In the genomic region with DNA sequence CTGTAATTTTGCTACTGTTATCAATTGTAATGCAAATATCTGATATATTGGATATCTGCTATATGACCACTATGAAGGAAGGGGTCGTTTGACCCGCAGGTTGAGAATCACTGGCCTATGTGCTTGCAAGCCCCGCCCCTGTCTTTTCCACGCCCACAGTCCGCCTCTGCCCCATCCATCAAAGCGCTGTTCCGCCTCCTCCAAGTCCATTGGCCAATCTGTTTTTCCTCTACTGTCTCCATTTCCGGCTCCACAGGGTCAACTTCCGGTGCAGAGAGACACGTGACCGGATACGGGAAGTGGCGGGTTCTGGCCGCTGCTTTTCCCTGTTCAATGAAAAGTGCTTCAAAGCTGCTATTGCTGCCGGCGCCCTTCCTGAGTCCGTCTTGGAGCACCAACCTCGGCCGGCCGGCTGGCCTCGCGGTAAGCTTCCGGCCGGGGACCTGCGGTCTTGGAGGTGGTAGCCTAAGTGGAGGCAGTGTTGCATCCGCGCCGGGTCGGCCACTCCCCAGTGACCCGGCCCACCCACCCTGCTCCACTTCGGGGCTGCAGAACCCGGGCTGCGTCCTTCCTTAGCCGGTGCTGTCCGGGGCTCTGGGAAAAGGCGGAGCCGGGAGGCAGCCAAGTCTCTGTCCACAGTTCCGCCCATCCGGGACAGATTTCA, we compare ENCODE assay signal across 8 mouse cellular contexts. TPM values are rescaled to one million over a fixed set of nuclear protein-coding genes. Genes with fewer than 3 reads are reported as not detected.
A peak's percentile ranks its signal among the peaks of the same experiment; 100 is the strongest.
DNase-seq lines count a peak whose midpoint lies in the region; ATAC-seq and TF ChIP-seq lines count a peak whose summit lies in the region.

Exoc1 (plus strand) TSS at position 272 of the 664 bp plus-strand sequence.

- H3K4me2 ChIP-seq in hindbrain, postnatal 0 days (ENCODE audit: low read depth, low read length), result peak within 1 kb of the TSS; percentile 94

- under 1% methylated on average over 39 of the region's 39 CpGs for WGBS in hindbrain, postnatal 0 days

- peak within 1 kb of the TSS; percentile 81 for H3K9ac ChIP-seq in hindbrain, postnatal 0 days (replicated peaks; ENCODE audit: low read length)

- peak within 1 kb of the TSS; percentile 86 for H3K4me3 ChIP-seq in gastrocnemius, adult 2 months
- H3K4me3 ChIP-seq in hindbrain, postnatal 0 days (ENCODE audit: low read length), result peak within 1 kb of the TSS; percentile 98
- peak within 1 kb of the TSS; percentile 92 for H3K4me3 ChIP-seq in left cerebral cortex, adult 2 months

- H3K27me3 ChIP-seq in hindbrain, postnatal 0 days (ENCODE audit: insufficient read depth, low read length), result no peaks in the 10 kb centered on the region

- TF ChIP-seq CTCF in gastrocnemius, adult 2 months (IDR thresholded peaks at IDR 0.05), result no peak
- TF ChIP-seq CTCF in hindbrain, postnatal 0 days (IDR thresholded peaks at IDR 0.05; ENCODE audit: low read depth), result no peak
- no peak for TF ChIP-seq CTCF in left cerebral cortex, adult 2 months (IDR thresholded peaks at IDR 0.05)

- ATAC-seq in common myeloid progenitor, adult 5-6 weeks (replicated peaks; ENCODE audit: low read depth, poor library complexity, severe bottlenecking), result peak; percentile 97
- peak; percentile 100 for ATAC-seq in hindbrain, postnatal 0 days
- peak; percentile 87 for ATAC-seq in megakaryocyte, adult 5-6 weeks (ENCODE audit: poor library complexity, severe bottlenecking)

- H3K9me3 ChIP-seq in hindbrain, postnatal 0 days (ENCODE audit: low read length), result no peaks in the 10 kb centered on the region

- peaks cover 7% of the 10 kb centered on the region for H3K4me1 ChIP-seq in hindbrain, postnatal 0 days (ENCODE audit: insufficient read depth, low read length)

- intact Hi-C loops in gastrocnemius, adult 2 months (cut with DNase I), result no loop called here
- intact Hi-C loops in left cerebral cortex, adult 2 months (cut with DNase I), result loop anchor here (2.0 to 5.0 kb wide), 2 partner anchors 60 to 227 kb away; partner anchors contain the start of genes Cep135 and Clock

- peak; percentile 98 for DNase-seq in ZHBTc4 (ENCODE audit: low read depth, low spot score)
- DNase-seq in gastrocnemius, adult 2 months, result peak; percentile 95
- peak; percentile 97 for DNase-seq in hindbrain, postnatal 0 days (ENCODE audit: low spot score)
- peak; percentile 89 to 93 for DNase-seq in left cerebral cortex, adult 2 months (ENCODE audit: extremely low spot score in 1 of 2, low spot score in 2 of 2)
- DNase-seq in right cerebral cortex, adult 2 months (ENCODE audit: low spot score in 2 of 2), result peak; percentile 92 to 96
- peak; percentile 93 for DNase-seq in urinary bladder, postnatal 14 days (ENCODE audit: low spot score)

- peaks cover 3% of the 10 kb centered on the region; the same call in 1 of the 2 replicates for H3K36me3 ChIP-seq in hindbrain, postnatal 0 days (ENCODE audit: insufficient read depth, low read length)

- peak within 1 kb of the TSS; percentile 89 for H3K27ac ChIP-seq in gastrocnemius, adult 2 months
- peak within 1 kb of the TSS; percentile 81 for H3K27ac ChIP-seq in hindbrain, postnatal 0 days
- H3K27ac ChIP-seq in left cerebral cortex, adult 2 months, result peak within 1 kb of the TSS; percentile 75

RNA-seq across cellular contexts. Expression of gene Exoc1, which starts in this region (rescaled TPM):
- total RNA-seq in common myeloid progenitor, adult 5-6 weeks (2017), result 58.8 and 78.7 TPM in 2 replicates
- total RNA-seq in gastrocnemius, adult 2 months (2021), result 10 to 100 TPM; 11.6 to 12.0 TPM
- total RNA-seq in hindbrain, postnatal 0 days (2014; rRNA removed), result 44.3 and 54.2 TPM in 2 replicates
- 46.1 and 51.6 TPM in 2 replicates for polyA plus RNA-seq in hindbrain, postnatal 0 days (2015; fragmentation: Nextera tagmentation; extraction: Ambion mirVana)
- total RNA-seq in left cerebral cortex, adult 2 months (2021), result 10 to 100 TPM; 55.4 to 59.9 TPM
- 54.5 and 68.7 TPM in 2 replicates for total RNA-seq in megakaryocyte, adult 5-6 weeks (2015)
- 64.4 and 85.9 TPM in 2 replicates for total RNA-seq in megakaryocyte, adult 5-6 weeks (2017)

Comparison
In these comparisons a context has a peak if more than half of its experiments do, and no peak if none do; other contexts are left out.
1. Peak in every context shown above with its lines: DNase-seq, ATAC-seq, H3K4me3 ChIP-seq and H3K27ac ChIP-seq.